Mouse (Mus musculus) midbrain, postnatal 0 days (tissue): Measurements from ENCODE around the gene Pirt. TPM values are rescaled to one million over a fixed set of nuclear protein-coding genes. Genes with fewer than 3 reads are reported as not detected.

Experiments used
- ATAC-seq: fragments of 200-750 bp; cut with Nextera tagmentation; 2 replicates; pipeline ENCODE4 v1.8.0; 2017; ENCODE audit warnings: moderate number of reproducible peaks, mild to moderate bottlenecking, moderate TSS enrichment, moderate library complexity; ENCODE audit not compliant: low FRiP score
- DNase-seq: peaks from one replicate; pipeline ENCODE4 v3.0.0-alpha.2; 2015; ENCODE audit warnings: low spot score
- H3K27ac ChIP-seq: fragments of 300-500 bp; sonication (generic); 2 replicates; pipeline ENCODE4 v1.5.1; 2014; ENCODE audit warnings: low read depth, mild to moderate bottlenecking, low read length, mixed read lengths
- H3K27me3 ChIP-seq: fragments of 300-500 bp; sonication (generic); 2 replicates; pipeline ENCODE4 v1.6.1; 2014; ENCODE audit warnings: low read length, control low read depth, mixed read lengths; ENCODE audit not compliant: insufficient read depth
- H3K36me3 ChIP-seq: fragments of 300-500 bp; sonication (generic); 2 replicates; pipeline ENCODE4 v1.6.1; 2014; ENCODE audit warnings: low read length, control low read depth, mixed read lengths; ENCODE audit not compliant: insufficient read depth
- H3K4me1 ChIP-seq: fragments of 300-500 bp; sonication (generic); 2 replicates; pipeline ENCODE4 v1.6.1; 2014; ENCODE audit warnings: mild to moderate bottlenecking, control low read depth, antibody characterized with exemption, low read length, mixed read lengths; ENCODE audit not compliant: insufficient read depth
- H3K4me2 ChIP-seq: fragments of 300-500 bp; sonication (generic); 2 replicates; pipeline ENCODE4 v1.6.1; 2014; ENCODE audit warnings: low read depth, mild to moderate bottlenecking, low read length, mixed read lengths; ENCODE audit not compliant: poor library complexity, severe bottlenecking
- H3K4me3 ChIP-seq: fragments of 300-500 bp; sonication (generic); 2 replicates; pipeline ENCODE4 v1.5.1; 2014; ENCODE audit warnings: low read depth, mild to moderate bottlenecking, low read length, moderate library complexity
- H3K9ac ChIP-seq: fragments of 300-500 bp; sonication (generic); replicated peaks from 2 replicates; pipeline ENCODE4 v1.6.1; 2014; ENCODE audit warnings: mild to moderate bottlenecking, low read length, moderate library complexity, mixed read lengths; ENCODE audit not compliant: poor library complexity, severe bottlenecking
- H3K9me3 ChIP-seq: fragments of 300-500 bp; sonication (generic); 2 replicates; pipeline ENCODE4 v1.6.1; 2016; ENCODE audit warnings: low read length, control low read depth
- CTCF ChIP-seq: IDR thresholded peaks from 2 replicates; pipeline ENCODE4 v1.5.1; 2016; ENCODE audit warnings: antibody characterized with exemption, mild to moderate bottlenecking
- WGBS: fragments of 180-500 bp; shearing (Covaris S2); extraction: QIAGEN DNeasy Blood & Tissue Kit; methylation state at CpG from one replicate; pipeline ENCODE4 v1.1.7; 2014; 5-methylcytosine and 5-hydroxymethylcytosine counted together
- polyA plus RNA-seq: library from polyadenylated mRNA; unstranded; fragments of >200 nt; fragmentation: Nextera tagmentation; extraction: Ambion mirVana; gene quantifications from 2 replicates; pipeline ENCODE4 v1.2.1, GENCODE M21; 2015
- total RNA-seq: library from RNA; depleted of rRNA; stranded (reverse); fragments of >200 nt; gene quantifications from 2 replicates; pipeline ENCODE4 v1.2.3, GENCODE M21; 2014

Pirt gene
- total and polyA plus RNA-seq, 2 experiments from 2014 or later = 0.47 to 1.4 TPM

DNA sequence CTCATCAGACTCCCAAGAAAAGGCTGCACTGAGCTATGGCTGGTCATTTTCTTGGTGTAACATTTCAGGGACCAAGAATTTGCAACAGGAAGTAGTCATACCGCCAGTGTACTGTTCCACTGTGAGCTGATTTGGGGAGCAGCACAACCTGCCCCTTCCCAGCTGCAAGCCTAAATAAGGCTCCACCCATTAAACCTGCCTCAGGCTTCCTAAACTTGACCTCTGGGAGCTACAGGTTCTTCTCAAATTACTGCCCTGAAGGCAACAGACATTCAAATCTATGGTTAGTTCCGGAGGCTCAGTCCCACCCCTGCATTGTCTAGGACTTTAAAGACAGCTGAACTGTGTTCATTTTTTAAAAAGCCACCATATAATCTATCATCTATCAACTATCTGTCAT lies 8.2 kb downstream of the Pirt start:
- no peak overlapping the region for H3K27ac ChIP-seq
- DNase-seq = no peak
- WGBS = 76% methylated on average over 2 of the region's 2 CpGs
- no peak for ATAC-seq
- H3K9me3 ChIP-seq = no peaks in the 10 kb centered on the region
- no peak overlapping the region for H3K4me2 ChIP-seq
- H3K36me3 ChIP-seq = no peaks in the 10 kb centered on the region
- H3K27me3 ChIP-seq = no peaks in the 10 kb centered on the region
- H3K4me3 ChIP-seq = no peak overlapping the region
- TF ChIP-seq CTCF = no peak
- no peaks in the 10 kb centered on the region for H3K4me1 ChIP-seq
- no peak overlapping the region for H3K9ac ChIP-seq

DNA sequence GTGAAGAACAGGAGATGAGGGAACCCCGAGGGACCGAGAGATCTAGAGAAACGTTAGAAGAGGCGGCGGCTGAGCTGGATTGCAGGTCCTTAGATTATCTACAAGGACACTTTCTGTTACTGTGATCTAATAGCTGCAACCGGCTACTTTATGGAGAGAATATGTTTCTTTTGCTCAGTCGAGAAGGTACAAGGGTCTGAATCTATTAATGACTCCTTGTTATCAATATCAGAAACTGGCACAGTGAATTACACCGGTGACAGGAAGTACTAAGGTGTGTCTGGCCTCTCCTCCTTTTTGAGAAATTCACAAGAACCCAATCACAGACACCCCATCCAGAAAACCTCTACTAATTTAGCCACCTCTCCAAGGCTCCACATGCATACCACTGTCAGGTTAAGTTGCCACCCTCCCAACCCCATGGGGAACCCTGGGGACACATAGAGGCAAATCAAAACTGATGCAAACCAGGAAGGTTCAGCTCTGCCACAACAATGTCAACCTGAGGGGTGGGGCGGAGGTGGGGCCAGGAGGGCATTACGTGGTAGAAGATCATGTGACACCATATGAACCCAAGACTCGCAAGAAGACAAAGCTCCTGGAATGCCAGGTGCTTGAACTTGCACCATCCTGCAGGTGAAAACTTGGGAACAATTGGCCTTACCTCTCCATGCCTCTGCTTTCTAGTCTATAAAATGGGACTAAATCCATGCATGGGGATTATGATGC lies 12.5 kb downstream of the Pirt start:
- no peaks in the 10 kb centered on the region for H3K27me3 ChIP-seq
- DNase-seq (no peak), ATAC-seq (no peak)
- no peak overlapping the region for H3K27ac ChIP-seq
- H3K9me3 ChIP-seq = no peaks in the 10 kb centered on the region
- no peaks in the 10 kb centered on the region for H3K4me1 ChIP-seq
- 79% methylated on average over 11 of the region's 11 CpGs for WGBS
- no peak overlapping the region for H3K4me3 ChIP-seq
- no peak overlapping the region for H3K9ac ChIP-seq
- no peak for TF ChIP-seq CTCF
- H3K4me2 ChIP-seq = no peak overlapping the region
- no peaks in the 10 kb centered on the region for H3K36me3 ChIP-seq

DNA sequence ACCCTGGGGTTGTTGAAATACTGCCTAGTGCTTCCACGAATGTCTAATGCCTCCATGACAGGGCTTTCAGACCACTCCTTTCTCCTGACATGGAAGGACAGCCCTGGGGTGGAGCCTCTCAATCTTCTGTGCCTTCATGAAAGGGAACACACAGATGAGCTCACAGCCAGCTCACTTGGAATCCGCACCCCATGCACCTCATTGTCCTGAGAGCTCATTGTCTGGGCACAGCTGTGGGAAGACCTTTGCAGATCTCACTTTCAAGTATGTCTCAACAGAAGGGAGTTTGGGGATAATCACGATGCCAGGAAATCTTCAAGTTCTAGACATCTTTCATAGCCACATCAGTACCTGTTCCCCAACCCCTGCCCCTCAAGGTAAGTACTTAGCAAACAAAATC lies 16.5 kb downstream of the Pirt start:
- H3K9me3 ChIP-seq = no peaks in the 10 kb centered on the region
- DNase-seq (no peak), ATAC-seq (no peak)
- H3K4me1 ChIP-seq = no peaks in the 10 kb centered on the region
- no peak overlapping the region for H3K27ac ChIP-seq
- no peak overlapping the region for H3K9ac ChIP-seq
- H3K36me3 ChIP-seq = no peaks in the 10 kb centered on the region
- no peaks in the 10 kb centered on the region for H3K27me3 ChIP-seq
- WGBS = 49% methylated on average over 3 of the region's 3 CpGs
- TF ChIP-seq CTCF = no peak
- H3K4me3 ChIP-seq = no peak overlapping the region
- H3K4me2 ChIP-seq = no peak overlapping the region

DNA sequence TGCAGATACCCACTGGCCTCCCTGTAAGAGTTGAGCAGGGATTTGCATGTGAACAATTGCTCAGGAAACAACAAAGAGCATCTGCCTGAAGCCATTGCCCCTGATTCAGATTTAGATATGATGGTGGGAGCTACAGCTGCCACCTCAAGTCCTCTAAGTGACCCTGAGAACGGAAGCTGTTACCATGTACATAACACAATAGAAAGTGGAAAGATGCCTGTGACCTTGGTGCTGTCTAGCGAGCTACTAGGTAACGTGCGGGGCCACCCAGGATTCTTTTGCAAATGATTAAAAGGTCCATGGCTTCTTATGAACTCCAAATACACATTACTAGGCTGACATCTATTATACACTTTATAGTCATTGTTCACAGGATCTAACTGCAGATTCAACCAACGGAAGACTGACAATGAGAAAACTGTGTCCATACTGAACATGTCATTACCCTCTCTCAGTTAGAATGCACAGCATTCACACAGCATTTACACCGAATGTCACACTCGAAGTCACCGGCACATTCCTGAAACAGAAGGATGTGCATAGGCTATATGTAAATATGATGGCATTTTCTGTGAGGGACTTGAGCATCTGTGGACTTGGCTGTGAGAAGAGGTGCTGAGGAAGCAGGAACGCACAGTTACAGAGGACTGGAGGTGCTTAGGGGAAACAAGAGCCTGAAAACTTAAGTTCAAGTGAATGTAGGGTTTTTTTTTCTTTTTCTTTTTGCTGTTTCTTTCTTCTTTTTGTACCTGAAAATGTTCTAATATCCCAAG lies 21.2 kb downstream of the Pirt start:
- no peak for DNase-seq
- Histone ChIP-seq H3K9me3 (no peaks in the 10 kb centered on the region), H3K9ac (no peak overlapping the region), H3K4me1 (no peaks in the 10 kb centered on the region), H3K27ac (no peak overlapping the region), H3K4me2 (no peak overlapping the region), H3K27me3 (no peaks in the 10 kb centered on the region), H3K4me3 (no peak overlapping the region), H3K36me3 (no peaks in the 10 kb centered on the region)
- no peak for ATAC-seq
- TF ChIP-seq CTCF = no peak
- 67% methylated on average over 9 of the region's 9 CpGs for WGBS

DNA sequence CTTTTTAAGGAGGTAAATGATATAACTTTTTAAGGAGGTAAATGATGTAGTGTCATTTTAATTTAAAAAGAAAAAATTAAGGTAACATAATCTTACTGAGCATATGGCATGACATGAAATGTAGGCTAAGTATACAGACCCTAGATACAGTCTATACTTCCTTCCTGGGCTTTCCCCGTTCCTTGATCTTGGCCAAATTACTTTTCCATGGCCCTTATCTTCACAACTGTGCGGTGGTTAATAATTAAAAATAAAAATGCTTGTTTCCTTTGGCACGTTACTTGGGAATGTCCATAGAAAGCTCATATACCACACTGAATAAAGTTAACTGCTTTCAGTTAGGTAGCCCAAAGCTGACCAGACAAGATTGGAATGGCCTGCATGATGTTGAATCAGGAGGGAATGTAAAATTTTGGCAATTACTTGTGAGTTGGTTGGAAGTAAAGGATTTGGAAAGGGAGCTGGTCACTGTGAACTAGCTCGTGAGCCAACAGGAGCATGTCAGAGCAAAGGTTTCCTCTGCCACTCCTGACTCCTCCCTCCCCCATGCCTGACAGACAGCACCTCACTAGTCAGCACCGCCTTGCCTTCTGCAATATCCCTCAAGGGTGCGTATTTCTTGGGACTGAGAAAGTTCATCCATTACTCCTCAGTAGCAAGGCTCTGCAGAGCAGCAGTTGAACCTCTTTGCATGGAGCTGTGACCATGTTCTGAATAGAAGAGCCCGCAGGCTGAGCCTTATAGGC lies 22.8 kb downstream of the Pirt start:
- Histone ChIP-seq H3K9ac (no peak overlapping the region), H3K27ac (no peak overlapping the region), H3K4me3 (no peak overlapping the region), H3K4me2 (no peak overlapping the region), H3K9me3 (no peaks in the 10 kb centered on the region), H3K36me3 (no peaks in the 10 kb centered on the region), H3K27me3 (no peaks in the 10 kb centered on the region), H3K4me1 (no peaks in the 10 kb centered on the region)
- no peak for ATAC-seq
- WGBS = 84% methylated on average over 7 of the region's 7 CpGs
- TF ChIP-seq CTCF = no peak
- no peak for DNase-seq

DNA sequence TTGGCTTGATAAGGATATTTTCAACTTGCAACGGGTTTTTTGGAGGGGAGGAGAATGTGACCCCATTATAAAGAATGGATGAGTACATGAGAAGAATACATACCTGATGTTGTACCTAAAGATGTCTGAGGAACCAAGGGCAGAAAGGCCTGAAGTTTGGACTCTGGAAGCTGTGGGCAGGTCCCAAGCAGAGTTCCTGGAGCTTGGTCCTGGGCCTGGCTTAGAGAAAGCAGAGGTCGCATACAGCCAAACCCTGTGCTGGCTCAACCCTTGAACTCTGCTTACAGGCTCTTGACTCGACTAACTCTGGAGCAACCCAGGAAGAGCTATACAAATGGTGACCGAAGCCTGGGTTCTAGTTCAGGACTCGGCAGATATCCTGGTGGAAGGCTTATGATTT lies 30.2 kb downstream of the Pirt start:
- H3K36me3 ChIP-seq = no peaks in the 10 kb centered on the region
- no peak overlapping the region for H3K4me3 ChIP-seq
- H3K9me3 ChIP-seq = no peaks in the 10 kb centered on the region
- no peaks in the 10 kb centered on the region for H3K4me1 ChIP-seq
- TF ChIP-seq CTCF = no peak
- H3K27me3 ChIP-seq = no peaks in the 10 kb centered on the region
- no peak overlapping the region for H3K9ac ChIP-seq
- no peak overlapping the region for H3K27ac ChIP-seq
- WGBS = 91% methylated on average over 5 of the region's 5 CpGs
- DNase-seq (no peak), ATAC-seq (no peak)
- no peak overlapping the region for H3K4me2 ChIP-seq
